Mouse (Mus musculus): Measurements from ENCODE around the gene Ttc36. TPM values are rescaled to one million over a fixed set of nuclear protein-coding genes. Genes with fewer than 3 reads are reported as not detected.
A peak's percentile ranks its signal among the peaks of the same experiment; 100 is the strongest.

The Ttc36 gene
- total RNA-seq (2021), result 1 to 10 TPM; 1.2 to 1.3 TPM

DNA sequence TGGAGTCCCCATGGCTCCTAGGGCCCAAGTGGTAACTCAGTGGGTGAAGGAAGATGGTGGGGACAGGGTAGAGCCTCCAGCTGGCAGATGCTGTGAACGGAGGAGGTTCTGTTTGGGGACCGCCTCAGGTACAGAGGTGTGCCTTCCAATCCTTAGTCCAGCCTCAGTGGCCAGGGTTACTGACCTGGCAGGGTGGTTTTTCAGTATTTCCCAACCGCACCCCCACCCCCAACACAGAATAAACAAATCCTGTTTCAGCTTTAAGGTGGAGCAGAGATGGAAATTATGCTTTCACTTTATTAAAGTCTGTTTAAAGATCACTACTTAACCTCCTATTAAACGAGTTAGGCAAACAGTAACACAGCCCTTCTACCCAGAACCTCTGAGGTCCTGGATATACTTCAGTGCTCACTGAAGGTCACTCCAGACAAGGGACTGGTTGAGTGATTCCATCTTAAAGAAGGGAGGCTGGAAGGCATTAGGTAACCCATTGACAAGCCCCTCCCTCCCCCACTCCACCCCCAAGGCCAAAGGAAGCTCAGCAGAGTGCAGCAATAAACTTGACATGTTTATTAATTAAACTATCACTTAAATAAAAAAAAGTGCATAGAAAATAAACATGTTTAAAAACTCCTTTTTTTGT is at the start of gene Ttc36:
TSS of gene Ttc36 (minus strand) at position 265 of the 643 bp plus-strand sequence.
- no peak for DNase-seq (ENCODE audit: extremely low spot score in 1 of 2, low spot score in 1 of 2)

DNA sequence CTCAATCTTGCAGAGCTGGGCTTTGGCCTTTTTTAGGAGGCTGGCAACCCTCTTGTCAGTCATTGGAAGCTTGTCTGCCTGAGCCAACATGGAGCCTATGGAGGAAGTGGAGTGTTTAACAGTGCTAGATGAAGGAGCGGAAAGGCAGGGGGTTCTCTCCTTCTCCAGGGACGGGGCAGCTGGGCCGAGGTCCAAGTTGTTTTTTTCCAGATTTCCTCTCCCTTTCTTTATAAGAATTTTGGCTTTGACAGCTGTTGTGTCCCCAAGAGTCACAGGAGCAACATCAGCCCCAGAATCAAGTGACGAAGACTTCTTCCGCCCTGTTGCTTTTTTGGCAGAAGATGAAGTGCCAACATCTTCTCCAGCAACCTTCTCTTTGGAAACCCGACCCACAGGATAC is 44.6 kb upstream of the Ttc36 start:
- DNase-seq (ENCODE audit: extremely low spot score in 1 of 2, low spot score in 1 of 2), result no peak

DNA sequence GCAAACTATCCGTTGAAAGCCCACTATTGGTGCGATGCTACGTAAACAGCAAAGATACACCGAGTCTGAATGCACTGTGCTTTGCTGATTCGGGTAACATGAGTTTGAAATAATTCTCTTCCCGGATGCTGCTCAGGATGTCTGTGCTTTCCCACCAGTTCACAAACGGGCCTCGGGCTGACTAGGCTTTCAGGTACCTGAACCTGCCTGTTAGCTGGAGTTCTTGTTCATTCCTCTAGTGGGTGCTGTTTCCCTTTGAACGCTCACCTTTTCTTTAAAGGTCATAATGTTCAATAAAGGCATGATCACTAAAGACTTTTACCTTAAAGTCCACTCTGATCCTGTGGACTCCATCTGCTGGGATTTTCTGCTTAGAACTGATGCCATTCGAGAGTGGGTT is 38.4 kb upstream of the Ttc36 start:
- no peak for DNase-seq (ENCODE audit: extremely low spot score in 1 of 2, low spot score in 1 of 2)

DNA sequence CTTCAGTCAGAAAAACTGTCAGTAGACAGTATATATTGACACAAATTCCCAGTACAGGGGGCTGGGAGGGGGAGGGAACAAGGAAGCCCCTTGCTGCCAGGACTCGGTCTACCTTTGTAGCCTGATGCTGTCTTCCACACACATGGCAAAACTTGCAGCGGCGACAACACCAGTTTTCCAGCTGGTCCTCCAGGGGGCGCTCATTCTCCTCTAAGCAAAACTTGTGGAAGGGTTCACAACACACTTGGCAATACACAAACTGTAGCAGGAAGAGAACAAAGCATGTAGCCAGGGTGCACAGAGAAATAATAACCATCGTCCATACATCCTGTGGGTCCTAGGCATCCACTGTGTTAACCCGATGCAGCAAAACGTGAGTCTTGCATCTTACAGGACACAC is 33.6 kb upstream of the Ttc36 start:
- DNase-seq (ENCODE audit: extremely low spot score in 1 of 2, low spot score in 1 of 2), result peak; percentile 68 to 84

DNA sequence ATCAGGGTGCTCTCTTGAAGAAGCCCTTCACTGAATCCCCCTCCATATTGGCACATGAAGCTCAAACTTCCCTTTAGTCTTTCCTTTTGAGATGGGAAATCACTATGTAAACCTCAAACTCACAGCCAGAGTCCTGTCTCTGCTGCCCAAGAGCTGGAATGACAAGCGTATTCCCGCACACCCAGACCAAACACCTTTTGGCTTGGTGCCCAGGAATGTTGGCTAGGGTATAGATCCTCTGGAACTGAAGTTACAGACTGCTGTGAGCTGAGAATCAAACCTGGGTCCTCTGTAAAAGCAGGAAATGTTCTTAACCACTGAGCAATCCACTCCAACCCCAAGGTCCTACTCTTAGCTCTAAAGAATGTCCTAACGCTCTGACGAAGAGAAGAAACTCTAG is 29.5 kb upstream of the Ttc36 start:
- no peak for DNase-seq (ENCODE audit: extremely low spot score in 1 of 2, low spot score in 1 of 2)

DNA sequence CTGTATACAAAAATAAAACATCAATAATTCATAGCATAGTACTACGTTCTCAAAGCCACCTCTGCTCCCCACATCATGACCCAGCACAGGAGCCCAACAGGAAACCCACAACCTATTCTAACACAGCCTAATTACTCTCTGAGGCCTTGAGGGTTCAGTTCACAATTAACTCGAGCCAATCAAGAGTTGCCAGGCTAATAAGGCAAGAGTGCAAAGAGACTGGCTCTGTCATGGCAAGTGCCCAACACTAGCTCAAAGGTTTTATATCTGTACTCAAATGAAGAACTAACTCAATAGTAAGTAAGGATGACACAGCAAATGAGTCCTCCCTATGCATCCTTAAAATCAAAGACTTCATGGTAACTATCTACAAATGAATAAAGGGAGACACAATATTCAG is 27.6 kb upstream of the Ttc36 start:
- DNase-seq (ENCODE audit: extremely low spot score in 1 of 2, low spot score in 1 of 2), result no peak

DNA sequence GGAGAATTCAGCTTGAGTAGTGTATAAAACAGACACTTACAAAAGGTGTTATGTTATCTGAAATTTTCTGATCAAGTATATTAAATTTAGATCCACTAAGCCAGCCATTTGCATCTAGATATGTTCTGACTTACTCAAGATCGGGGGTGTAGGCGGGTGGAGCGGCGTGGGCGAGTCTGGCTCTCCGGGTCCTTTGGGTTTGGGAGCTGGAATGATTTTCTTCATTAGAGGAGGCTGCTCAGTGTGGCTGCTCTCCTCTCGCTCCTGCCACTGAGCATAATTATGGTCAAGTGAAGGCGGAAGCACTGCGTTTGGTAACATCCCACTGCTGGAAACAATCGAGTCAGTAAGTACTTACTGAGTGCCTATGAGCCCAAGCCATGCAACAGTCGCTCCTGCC is 26.1 kb upstream of the Ttc36 start:
- no peak for DNase-seq (ENCODE audit: extremely low spot score in 1 of 2, low spot score in 1 of 2)

DNA sequence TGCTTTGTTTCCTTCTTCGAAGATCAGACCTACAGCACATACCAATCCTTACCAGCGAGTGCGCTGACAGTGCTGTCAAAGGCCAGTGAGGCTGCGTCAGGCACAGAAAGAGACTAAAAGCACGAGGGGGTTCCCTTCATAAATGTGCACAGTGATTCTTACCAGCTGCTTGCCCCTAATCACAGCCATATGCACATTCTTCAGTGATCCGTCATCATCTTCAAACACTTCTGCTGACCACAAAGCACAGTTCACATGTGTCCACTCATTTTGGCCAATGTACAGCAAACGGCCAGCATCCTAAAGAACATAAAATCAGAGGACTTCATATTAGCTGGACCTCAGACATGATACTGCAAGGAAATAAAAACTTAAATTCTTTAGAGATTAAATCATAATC is 23.8 kb upstream of the Ttc36 start:
- DNase-seq (ENCODE audit: extremely low spot score in 1 of 2, low spot score in 1 of 2), result no peak

DNA sequence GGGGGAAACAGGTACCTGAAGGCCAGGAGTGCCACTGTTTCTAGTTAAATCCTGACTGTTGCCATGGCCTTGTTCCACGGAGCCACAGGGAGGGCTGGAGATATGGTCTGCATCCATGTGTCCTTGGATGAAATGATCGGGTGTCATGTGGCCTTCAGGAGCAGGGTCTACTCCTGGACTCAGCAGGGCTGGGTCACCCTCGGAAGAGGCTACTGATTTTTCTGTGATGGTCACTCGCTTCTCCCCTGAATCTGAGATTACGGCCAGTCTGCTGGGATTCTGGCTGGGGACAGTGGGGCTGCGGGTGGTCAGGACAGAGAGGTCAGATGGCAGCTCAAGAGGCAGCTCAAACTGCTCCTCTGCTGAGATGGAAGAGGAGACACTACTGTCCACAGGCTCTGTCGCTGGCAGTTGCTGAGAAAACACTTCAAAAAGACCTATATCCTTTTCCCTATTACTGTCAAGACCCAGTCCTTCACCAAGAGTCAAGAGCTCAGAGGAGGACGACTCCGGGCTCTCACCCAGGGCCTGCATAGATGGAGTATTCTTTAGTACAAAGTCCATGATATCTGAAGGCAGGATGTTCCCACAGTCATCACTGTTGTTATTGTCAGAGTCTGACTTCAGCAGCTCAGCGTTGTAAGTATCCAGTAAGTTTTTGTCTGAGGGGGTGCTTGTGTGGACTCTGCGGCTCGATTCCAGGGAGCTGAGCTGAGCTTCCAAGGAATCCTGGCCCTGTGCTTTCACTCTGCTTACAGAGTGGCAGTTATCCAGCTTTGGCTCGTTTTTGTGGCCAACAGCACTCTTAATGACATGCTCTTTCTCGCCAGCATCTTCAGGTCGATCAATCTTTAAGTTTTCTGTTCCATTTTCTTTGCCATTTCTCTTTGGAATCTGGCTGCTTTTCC is 17.3 kb upstream of the Ttc36 start:
- no peak for DNase-seq (ENCODE audit: extremely low spot score in 1 of 2, low spot score in 1 of 2)

DNA sequence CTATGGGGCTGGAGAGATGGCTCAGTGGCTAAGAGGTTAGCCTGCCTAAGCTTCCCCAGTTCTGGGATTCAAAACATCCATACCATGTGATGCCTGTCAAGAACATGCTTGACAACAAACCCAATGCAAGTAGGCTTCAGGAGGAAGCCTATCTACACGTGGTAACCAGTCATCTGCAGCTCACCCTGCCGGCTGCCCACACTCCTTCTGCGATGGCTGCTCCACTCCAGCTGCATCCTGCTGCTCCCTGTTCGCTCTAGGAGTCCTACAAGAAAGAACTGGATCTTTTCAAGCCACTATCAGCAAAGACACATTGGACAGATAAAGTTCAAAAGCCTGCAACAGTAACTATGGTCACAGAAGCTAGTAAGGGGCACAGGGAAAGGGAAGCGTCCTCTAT is 14.7 kb upstream of the Ttc36 start:
- DNase-seq (ENCODE audit: extremely low spot score in 1 of 2, low spot score in 1 of 2), result no peak

DNA sequence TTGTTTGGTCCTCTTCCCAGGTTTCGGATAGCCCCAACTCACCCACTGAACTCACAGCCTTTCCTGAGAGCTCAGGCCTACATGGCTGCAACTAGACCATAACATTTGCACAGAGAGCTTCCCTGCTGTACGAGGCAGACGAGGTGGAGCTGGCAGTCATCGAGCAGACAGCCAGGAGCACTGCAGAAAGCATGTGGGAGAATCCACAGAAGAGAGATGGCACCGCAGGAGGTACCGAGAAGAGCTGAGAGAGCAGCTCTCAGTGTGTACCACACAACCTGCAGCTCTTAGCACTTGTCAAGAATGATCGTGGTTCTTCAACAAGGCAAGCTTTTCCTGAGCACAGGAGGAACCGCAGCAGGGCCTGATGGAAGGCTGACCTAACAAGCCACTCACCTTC is 11.3 kb upstream of the Ttc36 start:
- DNase-seq (ENCODE audit: extremely low spot score in 1 of 2, low spot score in 1 of 2), result no peak

DNA sequence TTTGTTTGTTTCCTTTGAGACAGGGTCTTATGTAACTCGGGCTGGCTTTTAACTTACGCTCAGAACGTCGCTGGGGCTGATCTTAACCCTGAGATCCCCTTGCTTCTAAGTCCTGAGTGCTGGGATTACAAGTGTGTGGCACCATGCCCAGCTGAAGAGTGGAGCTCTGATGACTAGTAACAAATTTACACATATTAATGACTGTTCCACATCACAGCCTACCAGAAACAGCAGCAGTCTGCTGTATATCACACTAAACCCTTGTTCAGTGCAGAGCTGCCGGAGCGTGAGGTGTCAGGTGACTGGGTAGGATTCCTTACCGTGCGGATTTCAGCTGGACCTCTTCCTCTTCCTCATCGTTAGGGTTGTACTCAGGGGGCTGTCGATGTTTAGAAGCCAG is 7.4 kb upstream of the Ttc36 start:
- DNase-seq (ENCODE audit: extremely low spot score in 1 of 2, low spot score in 1 of 2), result no peak

DNA sequence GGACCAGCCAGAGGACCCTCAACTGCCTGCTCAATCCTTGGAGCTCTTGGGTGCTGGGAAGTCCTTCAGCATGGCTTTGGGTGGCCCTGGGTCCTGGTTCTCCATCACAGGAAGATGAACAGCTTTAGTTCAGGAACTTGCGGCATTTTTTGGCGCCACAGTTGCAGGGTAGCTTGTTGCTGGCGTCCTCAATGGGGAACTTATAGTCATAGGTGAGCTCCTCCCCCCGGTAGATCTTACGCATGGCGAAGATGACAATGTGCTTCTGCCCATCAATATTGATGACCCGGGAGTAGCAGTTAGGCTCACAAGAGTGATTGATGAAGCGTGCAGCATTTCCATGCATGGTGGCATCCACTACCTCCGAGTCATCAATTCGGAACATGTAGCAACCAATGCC is 4.9 kb upstream of the Ttc36 start:
- DNase-seq (ENCODE audit: extremely low spot score in 1 of 2, low spot score in 1 of 2), result no peak

DNA sequence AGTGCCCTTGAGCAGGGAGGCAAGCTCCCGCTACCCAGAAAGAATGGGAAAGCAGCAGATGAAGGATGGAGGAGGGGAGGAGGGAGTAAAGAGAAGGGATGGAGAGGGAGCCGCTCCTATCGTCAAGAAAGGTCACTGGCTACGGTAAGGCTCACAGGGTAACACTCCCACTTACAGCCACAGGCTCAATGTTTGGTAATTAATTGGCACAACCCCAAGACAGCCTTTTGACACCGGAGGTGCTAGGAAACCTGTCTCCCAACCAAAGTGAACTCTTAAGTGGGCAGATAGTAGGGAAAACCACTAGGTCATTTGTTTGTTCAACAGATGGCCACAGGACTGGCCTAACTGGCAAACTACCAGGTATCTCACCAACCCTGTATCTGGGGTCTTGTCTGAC is 4.3 kb upstream of the Ttc36 start:
- DNase-seq (ENCODE audit: extremely low spot score in 1 of 2, low spot score in 1 of 2), result no peak

DNA sequence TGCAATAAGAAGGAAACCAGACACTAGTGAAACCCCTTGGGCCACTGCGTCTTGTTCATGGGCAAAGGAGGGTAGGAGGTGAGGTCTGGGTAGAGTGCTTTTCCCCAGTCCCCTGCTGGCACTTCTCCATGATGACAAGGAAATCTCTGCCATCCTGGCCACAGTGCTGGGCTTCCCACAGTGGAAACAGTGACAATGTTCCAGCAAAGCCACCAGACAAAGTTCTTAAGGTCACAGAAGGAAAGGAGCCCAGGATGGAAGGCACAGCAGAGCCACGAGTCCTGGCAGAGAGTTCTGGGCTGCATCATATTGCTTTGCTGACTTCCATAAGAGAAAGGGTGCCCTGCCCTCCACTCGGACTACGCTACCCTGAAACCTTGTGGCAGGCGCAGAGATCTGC is 2.7 kb upstream of the Ttc36 start:
- no peak for DNase-seq (ENCODE audit: extremely low spot score in 1 of 2, low spot score in 1 of 2)

DNA sequence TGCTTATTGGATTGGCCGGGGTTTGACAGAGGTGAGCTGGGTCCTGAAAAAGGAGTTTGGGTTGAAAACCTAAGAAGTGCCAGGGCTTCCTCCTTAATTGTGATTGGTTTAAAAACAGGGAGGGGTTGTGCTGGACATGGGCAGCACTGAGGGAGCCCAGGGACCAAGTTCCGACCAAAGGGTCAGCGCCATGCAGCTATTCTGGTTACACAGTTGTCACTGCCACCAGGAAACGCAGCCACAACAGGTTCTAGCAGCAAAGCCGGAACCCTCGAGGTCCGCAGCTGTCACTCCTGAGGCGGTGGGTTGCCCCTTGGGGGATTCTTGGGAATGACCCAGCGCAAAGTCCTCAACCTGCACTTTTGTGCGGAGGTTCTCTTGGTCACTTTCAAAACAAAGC is 1.8 kb upstream of the Ttc36 start:
- DNase-seq (ENCODE audit: extremely low spot score in 1 of 2, low spot score in 1 of 2), result no peak

DNA sequence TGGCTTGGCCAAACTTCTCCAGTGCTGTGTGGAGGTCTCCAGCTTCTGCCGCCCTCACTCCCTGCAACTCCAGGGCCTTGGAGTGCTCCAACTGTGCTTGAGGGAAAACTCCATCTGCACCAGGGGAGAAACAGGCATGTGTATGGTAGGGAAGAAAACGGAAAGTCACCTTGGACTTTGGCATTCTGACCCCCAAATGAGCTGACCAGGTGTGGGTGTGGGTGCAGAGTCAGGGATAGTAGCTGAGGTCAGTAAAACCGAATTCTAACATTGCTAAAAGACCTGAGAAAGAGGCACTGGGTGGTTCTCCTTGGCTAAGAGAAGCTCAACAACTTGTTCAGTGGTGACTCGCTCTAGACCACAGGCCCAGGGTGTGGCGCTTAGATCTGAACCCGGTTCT is 1.2 kb downstream of the Ttc36 start:
- DNase-seq (ENCODE audit: extremely low spot score in 1 of 2, low spot score in 1 of 2), result no peak

DNA sequence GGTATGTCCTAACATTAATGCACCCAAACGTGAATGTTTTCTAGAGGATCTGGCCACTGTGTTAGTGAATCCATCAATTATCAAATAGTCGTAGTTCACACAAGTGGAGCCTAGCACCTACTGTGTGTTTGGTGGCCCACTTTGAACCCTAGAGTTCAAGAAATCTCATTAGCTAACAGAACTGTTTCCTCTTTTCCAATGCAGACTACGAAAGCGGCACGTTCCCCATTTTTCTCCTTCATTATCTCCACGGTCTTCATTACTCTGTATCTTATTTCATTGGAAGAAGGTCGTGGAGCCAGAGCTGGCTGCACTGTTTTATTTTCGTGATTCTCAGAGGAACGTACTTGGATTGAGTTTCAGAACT is 2.9 kb downstream of the Ttc36 start:
- no peak for DNase-seq (ENCODE audit: extremely low spot score in 1 of 2, low spot score in 1 of 2)

DNA sequence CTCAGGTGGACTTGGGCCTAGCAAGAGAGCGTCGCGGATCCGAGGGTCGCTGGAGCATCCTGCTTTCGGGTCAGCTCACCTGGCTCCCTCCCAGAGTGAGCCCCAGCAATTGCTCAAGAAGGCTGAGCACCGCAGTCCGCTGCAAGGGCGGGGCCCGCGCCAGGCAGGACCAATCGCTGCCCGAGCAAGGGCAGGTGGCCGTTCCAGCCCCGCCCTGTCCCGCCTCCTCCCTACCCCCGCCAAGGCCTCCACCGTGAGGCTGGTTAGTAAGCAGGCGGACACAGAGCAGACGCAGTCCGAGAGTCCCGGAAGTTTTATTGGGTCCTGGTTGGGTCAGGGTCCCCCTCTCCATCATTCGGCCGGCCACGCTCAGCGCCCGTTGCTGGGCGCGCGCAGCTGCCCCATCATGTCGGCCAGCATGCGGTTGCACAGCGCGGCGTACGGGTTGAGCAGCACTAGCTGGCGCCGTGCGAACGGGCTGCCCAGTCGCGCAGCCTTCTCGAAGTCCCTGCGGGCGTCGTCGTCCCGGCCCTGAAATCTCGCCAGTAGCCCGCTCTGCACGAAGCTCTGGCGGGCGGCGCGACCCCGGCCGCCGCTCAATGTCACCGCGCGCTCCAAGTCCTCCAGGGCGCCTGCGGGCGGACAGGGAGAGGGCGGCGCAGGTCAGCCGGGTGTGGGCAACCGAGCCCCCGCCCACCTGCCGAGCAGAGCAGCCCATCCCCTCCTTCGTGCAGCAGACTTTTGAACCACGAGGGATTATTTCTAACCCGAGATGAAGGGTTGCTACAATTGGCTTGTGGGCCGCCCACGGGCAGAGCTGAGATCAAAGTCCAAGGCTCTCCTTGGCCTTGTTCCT is 3.5 kb downstream of the Ttc36 start, which contains the start of gene Tmem25:
TSS of gene Tmem25 (minus strand) at position 206 of the 856 bp plus-strand sequence.
- DNase-seq (ENCODE audit: extremely low spot score in 1 of 2, low spot score in 1 of 2), result peak; percentile 69 to 78

DNA sequence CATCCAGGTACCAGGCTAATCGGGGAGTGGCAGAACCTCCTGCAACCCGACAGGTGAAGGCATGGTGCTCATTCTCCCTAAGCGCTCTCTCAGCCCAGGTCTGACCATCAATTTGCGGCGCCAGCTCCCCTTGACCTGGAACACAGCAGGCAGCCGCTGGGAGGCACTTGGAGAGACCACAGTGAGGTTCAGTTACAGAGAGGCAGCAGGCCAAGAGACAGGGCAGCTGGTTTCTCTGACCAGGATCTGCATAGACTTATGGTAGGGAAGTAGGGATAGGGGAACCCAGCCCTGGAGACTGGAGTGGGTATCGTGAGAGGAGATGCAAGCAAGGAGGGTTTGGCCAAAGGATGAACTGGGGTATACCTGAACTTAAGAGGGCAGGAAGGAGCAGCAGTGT is 4.6 kb downstream of the Ttc36 start:
- no peak for DNase-seq (ENCODE audit: extremely low spot score in 1 of 2, low spot score in 1 of 2)

DNA sequence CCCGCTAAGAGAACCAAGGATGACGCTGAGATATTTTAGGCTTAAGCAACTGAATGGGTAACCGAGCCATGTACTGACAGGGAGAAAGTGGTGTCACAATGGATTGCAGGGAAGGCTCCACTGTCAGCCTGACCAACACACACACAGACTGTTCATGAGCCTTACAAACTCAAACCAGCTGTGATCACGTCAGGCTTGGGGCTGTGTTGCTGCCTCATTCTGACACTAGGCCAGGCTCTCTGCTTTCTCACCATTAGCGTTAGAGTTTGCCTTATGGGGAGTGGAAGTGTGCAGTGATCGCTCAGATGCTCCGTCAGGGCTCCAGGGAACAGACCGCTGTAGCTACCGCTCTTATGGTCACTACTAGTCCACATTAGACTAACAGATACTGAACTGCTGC is 10.0 kb downstream of the Ttc36 start:
- no peak for DNase-seq (ENCODE audit: extremely low spot score in 1 of 2, low spot score in 1 of 2)

Data from layer of hippocampus, postnatal 25 days (tissue).